Mouse (Mus musculus) ES-Bruce4 (cell line): ENCODE results near the gene Cbln4. TPM values are rescaled to one million over a fixed set of nuclear protein-coding genes. Genes with fewer than 3 reads are reported as not detected.
A peak's percentile ranks its signal among the peaks of the same experiment; 100 is the strongest.

ENCODE experiments used
- H3K27ac ChIP-seq: 2 replicates; pipeline ENCODE4 v1.5.1; 2012; ENCODE audit warnings: low read length, inconsistent platforms; ENCODE audit not compliant: insufficient read depth
- H3K27me3 ChIP-seq: 2 replicates; pipeline ENCODE4 v1.6.1; 2012; ENCODE audit warnings: mild to moderate bottlenecking, low read length, inconsistent platforms; ENCODE audit not compliant: control insufficient read depth, poor library complexity, insufficient read depth, severe bottlenecking
- H3K36me3 ChIP-seq: 2 replicates; pipeline ENCODE4 v1.6.1; 2012; ENCODE audit warnings: inconsistent platforms, mild to moderate bottlenecking, low read length, moderate library complexity; ENCODE audit not compliant: control insufficient read depth, poor library complexity, insufficient read depth, severe bottlenecking
- H3K4me1 ChIP-seq: one replicate; pipeline ENCODE4 v1.8.1; 2011; ENCODE audit warnings: low read length; ENCODE audit not compliant: control insufficient read depth, insufficient read depth
- H3K4me3 ChIP-seq: 2 replicates; pipeline ENCODE4 v1.5.1; 2011; ENCODE audit warnings: low read depth, mild to moderate bottlenecking, low read length
- H3K9ac ChIP-seq: 2 replicates; pipeline ENCODE4 v1.6.1; 2012; ENCODE audit warnings: low read depth, mild to moderate bottlenecking, inconsistent platforms; ENCODE audit not compliant: poor library complexity, severe bottlenecking
- H3K9me3 ChIP-seq: replicated peaks from 2 replicates; pipeline ENCODE4 v1.6.1; 2012; ENCODE audit warnings: mild to moderate bottlenecking, low read length, inconsistent platforms; ENCODE audit not compliant: control insufficient read depth, poor library complexity, insufficient read depth, severe bottlenecking
- CTCF ChIP-seq: IDR thresholded peaks from one replicate; pipeline ENCODE4 v1.8.1; 2011; ENCODE audit warnings: low read depth, low read length
- EP300 ChIP-seq: IDR thresholded peaks from 2 replicates; pipeline ENCODE4 v1.6.1; 2011; ENCODE audit warnings: low read depth, low read length; ENCODE audit not compliant: insufficient read depth
- POLR2A ChIP-seq: IDR thresholded peaks from one replicate; pipeline ENCODE4 v1.8.1; 2011; ENCODE audit warnings: low read length; ENCODE audit not compliant: insufficient read depth
- polyA plus RNA-seq: library from polyadenylated mRNA; stranded (reverse); fragments of >200 nt; gene quantifications from 2 replicates; pipeline ENCODE4 v1.2.4, GENCODE M21; 2011; ENCODE audit warnings: low read depth; ENCODE audit not compliant: missing spikeins, insufficient read depth, insufficient read length

The Cbln4 gene
- polyA plus RNA-seq, 1 experiment: not detected

DNA sequence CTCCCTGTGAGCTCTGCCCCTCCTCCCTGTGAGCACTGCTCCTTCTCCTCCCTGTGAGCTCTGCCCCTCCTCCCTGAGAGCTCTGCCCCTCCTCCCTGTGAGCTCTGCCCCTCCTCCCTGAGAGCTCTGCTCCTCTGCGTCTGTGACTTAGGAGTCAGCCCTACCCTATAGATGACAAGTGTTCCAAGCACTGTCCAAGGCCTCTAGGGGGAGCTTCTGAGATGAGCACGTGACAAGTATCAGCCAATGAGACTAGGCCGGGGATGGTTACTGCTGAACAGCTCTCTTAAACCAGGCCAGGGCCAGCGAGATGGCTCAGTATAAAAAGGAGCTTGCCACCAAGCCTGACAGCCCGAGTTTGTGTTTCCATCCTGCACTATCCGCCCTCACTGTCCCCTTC is 48.4 kb downstream of the Cbln4 start:
- Histone ChIP-seq H3K9me3 (no peaks in the 10 kb centered on the region), H3K27ac (no peak overlapping the region), H3K36me3 (no peaks in the 10 kb centered on the region), H3K4me3 (no peak overlapping the region), H3K4me1 (peaks cover 1% of the 10 kb centered on the region), H3K27me3 (no peaks in the 10 kb centered on the region), H3K9ac (no peak overlapping the region)
- peak; percentile 21 for TF ChIP-seq POLR2A
- TF ChIP-seq EP300: no peak
- peak; percentile 44 for TF ChIP-seq CTCF

DNA sequence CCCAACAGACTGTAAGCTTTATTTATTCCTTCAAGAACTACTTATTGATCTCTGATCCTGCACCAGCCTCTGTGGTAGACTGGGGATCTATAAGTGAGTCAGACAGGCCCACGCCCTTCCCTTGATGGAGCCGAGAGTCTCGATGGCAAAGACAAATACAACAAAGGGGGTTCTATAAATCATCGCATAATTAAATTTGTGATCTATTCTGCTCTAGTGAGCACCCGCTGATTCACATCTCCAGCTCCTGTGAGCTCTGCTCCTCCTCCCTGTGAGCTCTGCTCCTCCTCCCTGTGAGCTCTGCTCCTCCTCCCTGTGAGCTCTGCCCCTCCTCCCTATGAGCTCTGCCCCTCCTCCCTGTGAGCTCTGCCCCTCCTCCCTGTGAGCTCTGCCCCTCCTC is 49.0 kb downstream of the Cbln4 start:
- no peak overlapping the region for H3K4me3 ChIP-seq
- H3K27me3 ChIP-seq: no peaks in the 10 kb centered on the region
- H3K9ac ChIP-seq: no peak overlapping the region
- H3K4me1 ChIP-seq: no peaks in the 10 kb centered on the region
- H3K36me3 ChIP-seq: no peaks in the 10 kb centered on the region
- no peaks in the 10 kb centered on the region for H3K9me3 ChIP-seq
- no peak for TF ChIP-seq EP300
- no peak overlapping the region for H3K27ac ChIP-seq

DNA sequence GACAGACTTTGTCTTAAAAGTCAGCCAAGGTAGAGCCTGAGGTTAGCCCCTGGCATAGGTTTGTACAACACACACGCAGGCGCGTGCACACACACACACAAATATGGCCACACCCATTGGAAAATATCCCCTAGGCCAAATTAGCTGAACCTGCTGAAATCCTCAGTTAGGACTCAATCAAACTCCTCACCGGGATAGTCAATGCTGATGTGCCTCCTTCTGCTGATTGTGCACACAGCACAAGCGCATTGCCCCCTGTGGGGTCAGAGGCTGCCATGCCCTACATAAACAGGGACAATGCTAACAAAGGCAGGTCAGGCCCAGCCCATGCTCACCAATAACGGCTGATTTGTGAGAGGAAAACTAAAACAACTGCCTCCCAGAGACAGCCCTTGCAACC is 56.6 kb downstream of the Cbln4 start:
- Histone ChIP-seq H3K9ac (no peak overlapping the region), H3K36me3 (no peaks in the 10 kb centered on the region), H3K4me3 (no peak overlapping the region), H3K4me1 (peaks cover 7% of the 10 kb centered on the region), H3K27me3 (no peaks in the 10 kb centered on the region), H3K27ac (no peak overlapping the region), H3K9me3 (no peaks in the 10 kb centered on the region)
- TF ChIP-seq CTCF (no peak), POLR2A (no peak), EP300 (no peak)

Other genes starting within 250 kb of the Cbln4 start
- gene Mc3r, start 205.0 kb upstream of the Cbln4 start, polyA plus RNA-seq: not detected in 2 replicates